Mouse (Mus musculus) CD8-positive naive resting alpha-beta T cell, adult 2 months (primary cell): ENCODE measurements around the gene Map2k4.

ENCODE experiments used
- DNase-seq, 2 experiments: peaks; one replicate each; pipeline ENCODE4 v3.0.0; 2022; ENCODE audit warnings: low read depth in 2 of 2, low spot score in 2 of 2

Gene Map2k4

GRCm38 (mm10) chr11:65788154-65788553, at the start of gene Map2k4:
TSS of gene Map2k4 (minus strand) at chr11:65788297.
- peak; percentile 90 to 92 for DNase-seq

- no peak for DNase-seq
Observed at GRCm38 (mm10) chr11:65824556-65824955, 36.5 kb upstream of the Map2k4 start.

- DNase-seq, result peak in 1 of 2 experiments; percentile 18
Observed at GRCm38 (mm10) chr11:65820877-65821276, 32.8 kb upstream of the Map2k4 start.

GRCm38 (mm10) chr11:65820280-65820679, 32.2 kb upstream of the Map2k4 start:
- no peak for DNase-seq

- no peak for DNase-seq
Observed at GRCm38 (mm10) chr11:65818193-65818592, 30.1 kb upstream of the Map2k4 start.

GRCm38 (mm10) chr11:65816237-65816636, 28.1 kb upstream of the Map2k4 start:
- DNase-seq, result no peak

- DNase-seq, result no peak
Observed at GRCm38 (mm10) chr11:65814381-65814780, 26.3 kb upstream of the Map2k4 start.

- no peak for DNase-seq
Observed at GRCm38 (mm10) chr11:65812088-65812487, 24.0 kb upstream of the Map2k4 start.

GRCm38 (mm10) chr11:65807601-65808000, 19.5 kb upstream of the Map2k4 start:
- DNase-seq, result no peak

GRCm38 (mm10) chr11:65806909-65807504, 18.9 kb upstream of the Map2k4 start, which contains the start of gene Zkscan6:
TSS of gene Zkscan6 (plus strand) at chr11:65807175.
- peak; percentile 59 to 73 for DNase-seq

GRCm38 (mm10) chr11:65806321-65806904, 18.3 kb upstream of the Map2k4 start:
- DNase-seq, result peak; percentile 45 to 57

- DNase-seq, result no peak
Observed at GRCm38 (mm10) chr11:65801899-65802298, 13.8 kb upstream of the Map2k4 start.

- no peak for DNase-seq
Observed at GRCm38 (mm10) chr11:65795896-65796295, 7.8 kb upstream of the Map2k4 start.

GRCm38 (mm10) chr11:65794428-65795219, 6.5 kb upstream of the Map2k4 start:
- DNase-seq, result no peak

- DNase-seq, result peak in 1 of 2 experiments; percentile 9
Observed at GRCm38 (mm10) chr11:65787421-65788151, 511 bp downstream of the Map2k4 start.

- no peak for DNase-seq
Observed at GRCm38 (mm10) chr11:65786160-65786559, 1.9 kb downstream of the Map2k4 start.

GRCm38 (mm10) chr11:65781596-65781995, 6.5 kb downstream of the Map2k4 start:
- no peak for DNase-seq

- DNase-seq, result no peak
Observed at GRCm38 (mm10) chr11:65779578-65779977, 8.5 kb downstream of the Map2k4 start.

- DNase-seq, result no peak
Observed at GRCm38 (mm10) chr11:65779066-65779465, 9.0 kb downstream of the Map2k4 start.

- DNase-seq, result no peak
Observed at GRCm38 (mm10) chr11:65777810-65778209, 10.3 kb downstream of the Map2k4 start.

GRCm38 (mm10) chr11:65776906-65777611, 11.0 kb downstream of the Map2k4 start:
- DNase-seq, result no peak
